Mouse (Mus musculus): ENCODE results near the gene Asic2. TPM values are rescaled to one million over a fixed set of nuclear protein-coding genes. Genes with fewer than 3 reads are reported as not detected.

Asic2 gene
- polyA plus RNA-seq, 1 experiment: 2.3 TPM

GRCm38 (mm10) chr11:81954398-81954797, 13.9 kb downstream of the Asic2 start:
- DNase-seq (ENCODE audit: low read depth): no peak

- no peak for DNase-seq (ENCODE audit: low read depth)
Observed at GRCm38 (mm10) chr11:81948021-81948420, 20.2 kb downstream of the Asic2 start.

- no peak for DNase-seq (ENCODE audit: low read depth)
Observed at GRCm38 (mm10) chr11:81942167-81942566, 26.1 kb downstream of the Asic2 start.

DNA sequence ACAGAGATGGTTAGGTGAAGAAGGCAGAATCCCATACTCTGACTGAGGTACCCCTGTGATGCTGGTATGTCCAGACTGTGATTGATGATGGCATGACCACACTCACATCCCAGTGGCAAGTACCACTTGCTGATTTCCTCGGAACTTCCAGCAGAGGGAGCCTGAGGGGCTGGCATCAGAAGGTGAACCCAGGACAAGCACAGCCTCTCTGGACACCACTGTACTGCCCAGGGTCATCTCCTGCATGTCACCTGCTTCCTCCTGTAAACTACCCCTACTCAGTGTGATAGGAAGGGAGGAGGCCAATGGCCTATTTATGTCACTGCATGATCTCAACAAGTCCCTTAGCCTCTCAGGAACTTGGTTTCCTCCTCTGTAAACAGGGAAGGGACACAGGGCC, 27.3 kb downstream of the Asic2 start:
- no peak for DNase-seq (ENCODE audit: low read depth)

DNA sequence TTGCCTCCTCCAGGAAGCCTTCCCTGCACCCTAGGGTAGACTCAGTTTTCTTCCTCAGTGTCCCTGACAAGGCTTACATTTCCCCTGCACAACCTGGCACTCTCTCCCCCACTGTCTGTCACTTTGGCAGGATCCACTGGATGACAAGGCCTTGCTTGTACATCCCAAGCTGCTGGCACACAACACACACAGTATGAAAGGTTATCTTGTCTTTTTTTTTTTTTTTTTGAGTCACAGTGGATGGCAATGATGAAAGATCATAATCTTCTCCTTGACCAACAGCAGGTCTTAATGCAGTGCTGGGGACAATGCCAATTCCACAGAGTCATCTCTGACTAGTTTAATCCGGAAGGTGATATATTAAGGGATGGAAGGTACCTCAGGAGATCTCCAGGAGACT, 30.7 kb downstream of the Asic2 start:
- DNase-seq (ENCODE audit: low read depth): no peak

- DNase-seq (ENCODE audit: low read depth): no peak
Observed at GRCm38 (mm10) chr11:81926393-81926792, 41.9 kb downstream of the Asic2 start.

DNA sequence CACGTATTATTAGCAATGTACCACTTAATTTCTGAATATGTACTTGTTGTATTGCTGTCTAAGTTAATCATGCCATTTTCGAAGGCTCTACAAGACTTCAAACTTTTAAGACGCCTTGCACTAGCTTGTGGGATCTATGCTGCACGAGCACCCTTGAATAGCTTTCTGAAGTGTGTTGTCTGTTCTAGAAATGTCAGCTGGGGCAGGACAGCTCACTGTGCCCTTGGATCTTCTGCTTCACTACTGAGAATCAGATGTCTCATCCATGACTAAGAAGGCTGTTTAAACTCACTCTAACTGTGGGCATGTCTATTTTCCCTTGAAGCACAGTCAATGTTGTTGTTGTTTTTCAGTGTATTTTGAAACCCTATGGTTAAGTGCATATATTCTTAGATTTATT, 44.6 kb downstream of the Asic2 start:
- no peak for DNase-seq (ENCODE audit: low read depth)

GRCm38 (mm10) chr11:81923096-81923495, 45.2 kb downstream of the Asic2 start:
- DNase-seq (ENCODE audit: low read depth): no peak

- no peak for DNase-seq (ENCODE audit: low read depth)
Observed at GRCm38 (mm10) chr11:81915501-81915900, 52.8 kb downstream of the Asic2 start.

GRCm38 (mm10) chr11:81913071-81913470, 55.2 kb downstream of the Asic2 start:
- no peak for DNase-seq (ENCODE audit: low read depth)

- DNase-seq (ENCODE audit: low read depth): no peak
Observed at GRCm38 (mm10) chr11:81909397-81909894, 58.8 kb downstream of the Asic2 start.

GRCm38 (mm10) chr11:81908760-81909159, 59.5 kb downstream of the Asic2 start:
- DNase-seq (ENCODE audit: low read depth): no peak

DNA sequence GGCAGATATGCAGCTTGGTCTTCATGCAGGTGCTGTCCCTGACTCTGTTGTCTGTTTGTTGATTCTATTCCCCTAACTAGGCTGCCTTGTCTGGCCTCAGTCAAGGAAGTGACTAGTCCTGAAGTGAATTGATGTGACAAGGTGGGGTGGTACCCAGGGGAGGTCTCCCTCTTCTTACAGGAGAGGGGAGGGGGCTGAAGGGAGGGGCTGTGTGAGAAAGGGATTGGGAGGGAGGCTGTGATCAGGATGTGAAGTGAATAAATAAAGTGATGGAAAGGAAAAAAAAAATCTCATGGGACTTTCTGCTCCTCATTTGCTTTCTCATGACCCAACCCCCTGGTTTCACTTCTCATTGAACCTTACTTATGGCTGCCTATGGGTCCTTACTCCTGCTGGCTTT, 65.9 kb downstream of the Asic2 start:
- DNase-seq (ENCODE audit: low read depth): no peak

- no peak for DNase-seq (ENCODE audit: low read depth)
Observed at GRCm38 (mm10) chr11:81897547-81898354, 70.5 kb downstream of the Asic2 start.

- DNase-seq (ENCODE audit: low read depth): no peak
Observed at GRCm38 (mm10) chr11:81896511-81896910, 71.7 kb downstream of the Asic2 start.

GRCm38 (mm10) chr11:81871506-81872213, 96.6 kb downstream of the Asic2 start:
- no peak for DNase-seq (ENCODE audit: low read depth)

GRCm38 (mm10) chr11:81865661-81866382, 102.4 kb downstream of the Asic2 start:
- no peak for DNase-seq (ENCODE audit: low read depth)

DNA sequence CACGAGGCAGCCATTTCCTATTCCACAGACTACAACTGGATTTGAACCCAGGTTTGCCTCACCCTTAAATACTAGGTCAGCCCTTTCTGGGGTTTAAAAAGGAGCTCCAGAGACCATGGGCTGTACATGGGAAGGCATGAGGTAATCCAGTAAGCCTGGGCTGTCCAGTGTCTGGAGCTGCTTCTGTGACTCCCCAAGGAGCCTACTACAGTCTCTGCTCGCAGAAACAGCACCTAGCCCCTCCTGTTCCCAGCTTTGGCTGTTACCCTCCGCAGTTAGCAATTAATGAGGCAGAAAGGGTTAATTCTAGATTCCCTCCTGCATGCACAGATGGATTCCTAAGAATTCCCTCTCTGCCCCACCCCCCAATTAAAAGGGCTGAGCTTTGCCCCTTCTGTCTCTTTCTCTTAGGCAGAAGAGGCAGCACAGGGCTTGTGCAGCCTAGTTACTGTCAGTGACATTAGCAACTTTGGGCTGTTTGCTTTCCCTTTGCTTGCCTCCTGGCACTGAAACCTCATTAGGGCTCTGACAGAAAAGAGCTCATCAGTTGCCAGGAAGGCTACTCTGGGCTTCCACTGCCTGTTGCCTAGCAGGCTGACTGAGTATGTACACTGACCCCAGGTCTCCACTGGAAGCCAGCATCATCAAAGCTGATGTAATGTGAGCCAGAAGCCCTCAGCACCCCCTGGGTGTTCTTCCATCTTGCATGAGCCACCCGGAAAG, 107.8 kb downstream of the Asic2 start, which contains the start of gene 5530401A14Rik:
Gene 5530401A14Rik, plus strand, starts transcription at position 424 of the 723 bp plus-strand sequence.
- DNase-seq (ENCODE audit: low read depth): no peak

GRCm38 (mm10) chr11:81847773-81848490, 120.3 kb downstream of the Asic2 start:
- no peak for DNase-seq (ENCODE audit: low read depth)

- DNase-seq (ENCODE audit: low read depth): no peak
Observed at GRCm38 (mm10) chr11:81845686-81846036, 122.6 kb downstream of the Asic2 start.
